Mouse (Mus musculus) large intestine, adult 2 months (tissue): ENCODE data around the gene Ccdc184. TPM values are rescaled to one million over a fixed set of nuclear protein-coding genes. Genes with fewer than 3 reads are reported as not detected.
A peak's percentile ranks its signal among the peaks of the same experiment; 100 is the strongest.

Experiments
- DNase-seq: peaks from one replicate; pipeline ENCODE4 v3.0.0-alpha.2; 2012; ENCODE audit warnings: low read depth, low spot score
- WGBS: fragments of 180-500 bp; shearing (Covaris S2); methylation state at CpG from one replicate; pipeline ENCODE4 v1.1.7; 2018; 5-methylcytosine and 5-hydroxymethylcytosine counted together
- polyA plus RNA-seq: library from polyadenylated mRNA; depleted of rRNA; stranded (reverse); fragments of >200 nt; gene quantifications from 2 replicates; pipeline ENCODE4 v1.2.3, GENCODE M21; 2012; rRNA removed

Gene Ccdc184
- polyA plus RNA-seq = 0.33 TPM in 2 replicates

DNA sequence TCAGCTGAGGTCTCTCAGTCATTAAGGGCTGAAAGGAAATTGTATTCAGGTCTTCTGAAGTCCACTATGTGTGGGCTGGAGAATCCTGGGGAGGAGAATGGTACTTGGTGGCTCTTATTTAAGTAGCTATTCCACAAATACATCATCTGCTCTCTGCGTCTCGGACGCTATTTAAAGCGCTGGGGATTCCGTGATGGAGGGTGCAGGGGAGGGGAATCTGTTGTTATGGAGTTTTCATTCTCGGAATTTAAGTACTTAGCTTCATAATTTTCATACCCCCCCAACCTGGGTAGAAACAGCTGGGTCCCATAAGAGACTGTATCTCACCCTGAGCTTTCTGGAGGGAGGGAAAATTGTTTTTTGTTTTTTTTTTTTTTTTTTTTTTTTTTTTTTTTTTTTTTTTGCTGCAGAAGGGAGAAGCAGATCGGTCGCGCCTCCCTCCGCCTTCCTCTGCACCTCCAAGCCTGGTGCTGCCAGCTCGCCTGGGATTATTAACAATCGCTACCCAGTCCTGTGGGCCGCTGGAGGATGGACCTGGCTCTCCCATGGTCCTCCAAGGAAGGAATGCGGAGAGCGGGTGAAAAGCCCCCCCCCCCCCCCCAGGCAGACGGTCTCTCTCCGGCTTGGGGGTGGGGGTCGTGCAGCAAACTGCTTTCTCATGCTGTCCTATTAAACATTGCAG, at the start of gene Ccdc184:
Gene Ccdc184 (plus strand): TSS at position 196 of the 682 bp plus-strand sequence.
- DNase-seq = no peak
- 8% methylated on average over 18 of the region's 18 CpGs for WGBS

DNA sequence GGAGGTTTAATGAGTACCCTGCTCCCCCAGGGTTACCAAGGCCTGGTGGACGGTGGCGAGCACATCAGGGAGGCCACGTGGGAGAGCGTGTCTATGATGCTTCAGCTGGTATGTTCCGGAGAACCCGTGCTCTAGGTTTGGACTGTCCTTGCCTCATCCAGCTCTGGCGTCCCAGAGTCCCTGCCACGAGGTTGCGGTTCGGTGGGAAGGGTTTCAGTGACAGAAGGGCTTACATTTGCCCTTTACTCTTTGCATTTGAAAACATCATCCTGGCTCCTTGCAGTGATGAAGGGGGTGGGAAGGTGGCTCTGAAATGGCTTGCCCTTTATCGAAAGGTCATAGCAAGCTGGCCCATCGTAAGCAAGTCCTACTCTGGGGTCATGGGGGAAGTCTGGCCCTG, 47.6 kb upstream of the Ccdc184 start:
- whole genome bisulfite sequencing = 90% methylated on average over 12 of the region's 12 CpGs
- DNase-seq = no peak

DNA sequence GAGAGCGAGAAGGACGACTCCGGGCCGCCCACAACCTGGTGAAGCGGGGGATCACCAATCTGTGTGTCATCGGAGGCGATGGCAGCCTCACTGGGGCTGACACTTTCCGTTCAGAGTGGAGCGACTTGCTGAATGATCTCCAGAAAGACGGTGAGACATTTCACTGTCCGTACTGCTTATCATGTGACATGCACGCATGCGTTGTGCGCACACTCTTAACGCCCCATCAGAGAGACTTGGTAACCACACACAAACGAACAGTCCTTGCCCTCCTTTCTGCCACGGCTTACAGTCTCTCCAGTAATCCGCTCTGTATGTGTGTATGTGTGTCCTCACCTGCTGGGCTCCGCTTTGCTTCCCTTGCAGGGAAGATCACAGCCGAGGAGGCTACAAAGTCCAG, 46.1 kb upstream of the Ccdc184 start:
- WGBS = 92% methylated on average over 20 of the region's 20 CpGs
- DNase-seq = no peak

DNA sequence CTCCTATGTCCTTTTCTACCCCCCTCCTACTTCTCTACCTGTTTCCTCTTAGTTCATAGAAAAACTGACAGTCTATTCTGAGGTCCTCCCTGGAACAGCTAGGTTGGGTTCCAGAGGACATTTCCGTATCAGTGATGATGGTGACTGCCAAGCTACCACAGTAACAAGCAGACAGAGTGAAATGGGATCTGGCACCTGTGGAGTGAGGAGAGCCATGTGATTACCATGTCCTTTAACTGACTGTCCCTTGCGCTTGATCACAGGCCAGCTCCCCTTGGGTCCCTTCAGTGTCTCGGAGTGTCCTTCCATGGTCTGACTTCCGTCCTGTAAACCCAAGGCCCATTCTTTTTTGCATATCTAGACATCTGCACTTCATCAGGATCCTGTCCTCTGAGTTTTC, 36.0 kb upstream of the Ccdc184 start:
- DNase-seq = no peak
- 95% methylated on average over 4 of the region's 4 CpGs for WGBS

DNA sequence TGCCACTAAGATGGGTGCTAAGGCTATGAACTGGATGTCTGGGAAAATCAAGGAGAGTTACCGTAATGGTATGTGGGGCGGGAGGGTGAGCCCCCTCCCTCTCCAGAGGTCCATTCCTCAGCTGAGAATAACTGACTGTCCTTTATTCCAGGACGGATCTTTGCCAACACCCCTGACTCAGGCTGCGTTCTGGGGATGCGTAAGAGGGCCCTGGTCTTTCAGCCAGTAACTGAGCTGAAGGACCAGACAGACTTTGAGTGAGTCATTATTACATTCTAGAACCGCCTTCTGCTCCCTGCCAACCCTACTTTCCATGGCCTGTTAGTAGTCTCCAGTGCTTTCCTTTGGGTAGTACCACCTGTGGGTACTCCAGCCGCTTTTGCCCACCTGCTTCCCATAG, 35.5 kb upstream of the Ccdc184 start:
- 89% methylated on average over 7 of the region's 7 CpGs for WGBS
- DNase-seq = no peak

DNA sequence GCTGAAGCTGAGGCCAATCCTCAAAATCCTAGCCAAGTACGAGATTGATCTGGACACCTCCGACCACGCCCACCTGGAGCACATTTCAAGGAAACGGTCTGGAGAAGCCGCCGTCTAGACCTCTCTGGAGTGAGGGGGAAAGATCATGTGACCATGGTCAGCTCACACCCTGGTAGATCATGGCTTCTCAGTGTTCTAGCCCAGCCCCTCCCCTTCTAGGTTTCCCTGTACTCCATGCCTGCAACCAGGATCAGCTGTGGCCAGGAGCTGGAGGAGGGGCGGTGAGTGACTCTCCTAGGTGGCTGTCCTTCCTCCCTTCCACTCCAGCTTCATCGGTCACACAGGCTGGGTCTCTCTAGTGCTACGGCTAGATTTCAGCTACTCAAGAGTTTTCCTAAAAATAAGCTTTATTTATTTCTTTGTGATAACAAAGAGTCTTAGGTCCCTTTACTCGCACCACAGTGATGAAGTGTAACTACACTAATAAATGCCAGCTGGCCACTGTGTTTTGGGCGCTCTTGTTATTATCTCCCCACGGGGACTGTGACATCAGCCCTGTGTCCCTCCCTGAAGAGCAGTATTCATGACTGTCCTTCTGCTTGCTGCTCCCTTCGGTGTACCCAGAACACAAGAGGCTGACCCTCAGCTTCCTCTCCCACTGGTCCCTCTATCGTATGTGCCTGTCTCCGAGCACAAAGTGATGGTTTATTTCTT, 34.9 kb upstream of the Ccdc184 start:
- no peak for DNase-seq
- 72% methylated on average over 15 of the region's 15 CpGs for WGBS

DNA sequence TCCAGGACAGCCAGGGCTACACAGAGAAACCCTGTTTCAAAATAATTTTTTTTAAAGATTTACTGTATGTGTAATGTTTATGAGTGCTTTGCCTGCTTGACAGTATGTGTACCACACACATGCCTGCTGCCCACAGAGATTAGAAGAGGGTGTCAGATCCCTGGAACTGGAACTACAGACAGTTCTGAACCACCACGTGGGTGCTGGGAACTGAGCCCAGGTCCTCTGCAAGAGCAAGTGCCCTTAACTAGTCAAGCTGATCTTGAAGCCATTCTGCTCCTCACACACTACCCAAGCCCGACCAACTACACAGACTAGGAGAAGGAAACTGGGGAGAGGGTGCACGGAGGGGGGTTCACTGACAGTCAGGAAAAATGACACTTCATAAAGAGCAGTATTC, 33.5 kb upstream of the Ccdc184 start:
- 96% methylated on average over 3 of the region's 3 CpGs for WGBS

DNA sequence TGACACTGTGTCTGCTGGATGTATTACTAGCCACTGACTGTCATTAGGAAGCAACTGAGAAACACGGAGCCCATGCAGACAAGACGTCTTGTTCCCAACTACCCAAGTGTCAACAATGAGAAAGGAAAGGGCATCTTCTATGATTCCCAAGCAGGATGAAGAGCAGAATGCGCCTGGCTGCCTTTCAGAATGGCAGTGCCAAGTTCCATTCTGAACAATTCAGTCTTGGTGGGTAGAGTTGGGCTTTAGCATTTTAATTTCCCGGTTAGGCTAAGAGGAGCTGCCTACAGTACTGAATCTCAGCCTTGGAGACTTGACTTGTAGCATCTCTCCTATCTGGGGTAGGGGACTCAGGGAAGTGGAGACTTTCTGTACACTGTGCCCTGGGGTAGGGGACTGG, 32.9 kb upstream of the Ccdc184 start:
- 89% methylated on average over 4 of the region's 4 CpGs for WGBS
- no peak for DNase-seq

More for the DNA sequence above, 33.5 kb upstream of the Ccdc184 start:
- no peak for DNase-seq

DNA sequence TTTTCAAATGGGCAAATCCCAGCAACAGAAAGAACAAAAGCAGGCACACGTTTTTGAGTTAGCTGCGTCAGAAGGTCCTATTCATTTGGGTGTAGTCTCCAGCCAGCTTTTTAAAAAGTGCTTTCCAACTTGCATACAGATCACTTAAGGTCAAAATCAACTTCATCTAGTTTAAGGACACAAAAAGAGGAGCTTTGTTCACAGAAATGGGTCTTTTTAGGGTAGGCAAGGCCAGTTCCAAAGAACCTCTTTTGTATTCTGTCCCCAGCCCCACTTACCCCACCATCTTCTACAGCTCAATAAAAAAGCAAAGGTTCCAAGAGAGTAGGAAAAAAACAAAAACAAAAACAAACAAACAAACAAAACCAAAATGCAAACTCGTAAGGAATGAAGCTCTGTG, 32.3 kb upstream of the Ccdc184 start:
- no peak for DNase-seq
- 75% methylated on average over 3 of the region's 3 CpGs for WGBS

DNA sequence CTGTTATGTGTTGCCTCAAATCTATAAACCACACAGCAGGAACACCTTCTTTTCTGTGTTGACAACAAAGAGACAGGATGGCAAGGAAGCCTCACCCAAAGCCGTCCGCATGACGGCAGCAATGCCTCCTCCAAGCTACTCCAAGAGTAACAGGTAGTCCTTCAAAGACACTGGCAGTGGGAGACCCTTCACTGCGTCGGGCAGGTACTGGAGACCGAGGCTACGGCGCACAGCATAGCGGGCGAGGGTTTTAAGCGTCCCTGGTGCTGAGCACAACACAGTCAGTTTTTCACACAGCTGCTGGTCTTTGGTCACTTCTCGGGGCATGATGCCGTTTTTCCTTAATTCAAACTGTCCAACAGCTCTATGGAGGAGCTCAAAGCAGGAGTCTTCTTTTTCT, 31.3 kb upstream of the Ccdc184 start:
- 93% methylated on average over 13 of the region's 13 CpGs for WGBS
- no peak for DNase-seq

DNA sequence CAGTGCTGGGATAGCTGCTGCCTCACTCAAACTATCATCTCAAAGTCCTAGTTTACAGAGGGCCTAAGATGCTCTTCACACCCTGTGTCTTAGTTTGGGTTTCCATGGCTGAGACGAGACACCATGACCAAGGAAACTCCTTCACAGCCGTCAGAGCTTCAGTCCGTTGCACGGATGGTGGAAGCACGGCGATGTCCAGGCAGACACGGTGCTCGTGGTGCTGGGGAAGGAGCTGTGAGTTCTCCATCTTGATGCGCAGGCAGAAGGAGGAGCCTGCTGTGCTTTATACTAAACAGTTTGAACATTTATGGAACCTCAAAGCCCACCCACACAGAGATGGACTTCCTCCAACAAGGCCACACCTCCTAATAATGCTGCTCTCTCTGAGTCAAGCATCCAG, 30.1 kb upstream of the Ccdc184 start:
- 89% methylated on average over 9 of the region's 9 CpGs for WGBS
- DNase-seq = no peak

DNA sequence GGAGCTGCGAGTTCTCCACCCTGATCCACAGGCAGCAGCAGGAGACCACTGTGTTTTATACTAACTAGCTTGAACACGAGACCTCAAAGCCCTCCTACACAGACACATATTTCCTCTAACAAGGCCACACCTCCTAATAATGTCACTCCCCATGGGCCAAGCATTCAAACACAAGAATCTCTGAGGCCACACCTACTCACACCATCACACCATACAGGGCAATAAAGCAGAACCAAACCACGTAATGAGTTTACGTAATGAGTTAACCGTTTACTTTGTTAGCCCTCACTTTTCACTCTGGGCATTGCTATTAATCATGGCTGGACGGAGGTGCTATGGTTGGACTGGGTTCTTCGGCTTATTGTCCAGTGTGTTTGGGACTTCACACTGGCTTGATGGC, 27.2 kb upstream of the Ccdc184 start:
- 33% methylated on average over 7 of the region's 7 CpGs for WGBS
- DNase-seq = peak; percentile 37

DNA sequence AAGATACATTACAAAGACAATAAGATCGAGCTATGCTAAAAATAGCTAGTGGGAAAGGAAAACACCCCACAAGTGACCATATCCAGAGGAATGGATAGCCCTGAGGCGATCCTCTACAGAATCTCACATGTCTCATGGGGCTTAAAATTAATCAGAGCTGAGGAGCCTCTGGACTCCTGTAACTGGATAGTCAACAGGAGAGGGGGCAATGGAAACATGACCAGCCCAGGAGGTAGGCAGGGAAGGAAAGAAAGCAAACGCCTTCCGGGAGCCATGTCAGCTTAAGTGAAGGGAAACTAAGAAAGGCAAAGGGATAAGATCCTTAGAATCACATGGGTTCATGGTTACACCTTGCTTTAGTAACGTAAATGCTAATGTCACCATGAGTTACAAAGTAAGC, 26.1 kb upstream of the Ccdc184 start:
- DNase-seq = no peak
- WGBS = 93% methylated on average over 5 of the region's 5 CpGs

DNA sequence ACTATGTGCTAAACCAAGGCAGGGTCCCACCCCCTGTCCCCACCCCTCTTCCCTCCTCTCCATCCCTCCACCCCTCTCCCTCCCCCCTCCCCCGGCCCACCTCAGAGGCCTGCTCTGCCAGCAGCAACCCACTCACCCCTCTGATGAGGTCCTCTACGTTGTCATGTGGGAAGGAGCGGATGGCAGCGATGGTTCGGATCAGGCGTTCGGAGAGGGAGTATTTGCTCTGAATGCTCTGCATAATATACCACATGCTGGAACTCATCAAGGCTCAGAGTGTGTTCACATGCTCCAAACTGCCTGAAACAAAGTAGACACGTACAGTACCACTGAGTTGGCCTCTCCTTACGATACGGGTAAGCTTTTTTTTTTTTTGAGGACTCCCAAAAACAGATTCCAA, 24.4 kb upstream of the Ccdc184 start:
- 92% methylated on average over 10 of the region's 10 CpGs for WGBS
- DNase-seq = no peak

DNA sequence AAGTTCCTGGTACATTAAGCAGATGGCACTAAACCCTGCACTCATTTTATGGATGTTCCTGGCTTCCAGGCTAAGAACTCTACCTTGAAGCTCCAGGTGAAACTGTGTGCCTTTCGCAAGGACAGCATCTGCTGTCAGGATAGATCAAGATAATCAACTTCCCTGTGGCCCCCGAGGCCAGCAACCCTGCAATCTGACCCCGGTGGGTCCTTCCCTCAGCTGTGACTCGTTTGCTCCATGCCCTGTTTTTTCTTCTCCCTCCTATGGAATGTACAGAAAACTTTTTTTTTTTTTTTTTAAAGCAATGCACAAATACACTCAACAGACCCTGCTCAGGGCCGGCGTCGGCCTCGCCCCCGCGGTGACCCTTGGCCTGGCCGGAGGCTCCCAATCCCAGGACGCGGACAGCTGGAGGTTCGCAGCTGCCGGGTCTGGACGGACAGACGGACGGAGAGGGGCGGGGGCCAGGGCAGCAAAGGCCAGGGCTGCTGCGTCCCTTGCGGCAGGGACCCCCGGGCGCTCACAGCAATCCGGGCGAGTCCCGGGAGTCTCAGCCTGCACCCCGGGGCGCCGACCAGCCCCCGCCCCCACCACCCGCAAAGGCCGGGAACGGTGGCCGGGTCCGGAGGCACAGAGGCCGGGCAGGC, 22.0 kb upstream of the Ccdc184 start:
- peak; percentile 8 for DNase-seq
- under 1% methylated on average over 36 of the region's 36 CpGs for WGBS

DNA sequence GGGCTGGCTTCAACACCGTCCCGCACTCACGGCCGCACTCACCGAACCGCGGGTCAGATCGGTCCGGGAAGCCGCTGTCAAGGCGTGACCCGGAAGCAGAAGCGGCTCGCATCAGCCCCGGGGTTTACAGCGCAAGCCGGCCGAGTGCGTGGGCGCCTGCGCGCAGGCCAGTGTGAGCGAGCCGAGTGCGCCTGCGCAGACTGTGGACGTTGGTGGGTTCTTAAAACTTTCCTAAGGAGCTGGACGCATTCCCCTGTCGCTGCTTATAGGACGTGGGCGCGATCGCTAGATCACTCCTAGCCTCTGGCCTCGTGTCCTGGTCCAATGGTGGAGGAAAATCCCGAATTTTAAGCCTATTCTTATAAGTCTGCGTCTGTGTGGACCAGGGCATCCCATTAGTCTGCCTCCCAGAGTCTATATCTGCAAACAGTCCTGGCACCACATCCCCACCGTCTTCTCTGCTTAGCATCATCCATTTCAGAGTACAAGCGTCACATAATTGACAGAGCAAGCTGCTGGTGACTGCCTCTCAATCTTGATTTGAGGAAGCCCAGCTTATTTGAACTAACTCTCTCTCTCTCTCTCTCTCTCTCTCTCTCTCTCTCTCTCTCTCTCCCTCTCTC, 21.3 kb upstream of the Ccdc184 start:
- DNase-seq = peak; percentile 69
- 2% methylated on average over 38 of the region's 38 CpGs for WGBS

DNA sequence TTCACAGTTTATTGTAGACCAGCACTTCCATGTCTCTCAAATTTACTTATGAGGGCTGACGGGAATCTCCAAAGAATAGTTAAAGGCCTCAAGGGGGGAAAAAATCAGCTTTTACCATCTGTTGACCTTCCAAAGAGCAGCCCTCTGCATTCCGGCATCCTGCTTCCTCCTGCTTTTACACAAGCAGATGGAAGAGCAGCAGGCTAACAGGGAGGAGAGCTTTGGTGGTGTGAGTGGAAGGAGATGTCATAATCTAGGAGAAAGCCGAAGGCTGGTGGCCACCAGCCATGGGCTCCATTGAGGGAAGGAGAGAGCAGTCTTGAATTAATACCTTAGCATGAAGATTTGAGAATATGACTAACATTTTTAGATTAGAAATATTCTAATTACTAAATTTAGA, 18.6 kb upstream of the Ccdc184 start:
- 79% methylated on average over 3 of the region's 3 CpGs for WGBS

DNA sequence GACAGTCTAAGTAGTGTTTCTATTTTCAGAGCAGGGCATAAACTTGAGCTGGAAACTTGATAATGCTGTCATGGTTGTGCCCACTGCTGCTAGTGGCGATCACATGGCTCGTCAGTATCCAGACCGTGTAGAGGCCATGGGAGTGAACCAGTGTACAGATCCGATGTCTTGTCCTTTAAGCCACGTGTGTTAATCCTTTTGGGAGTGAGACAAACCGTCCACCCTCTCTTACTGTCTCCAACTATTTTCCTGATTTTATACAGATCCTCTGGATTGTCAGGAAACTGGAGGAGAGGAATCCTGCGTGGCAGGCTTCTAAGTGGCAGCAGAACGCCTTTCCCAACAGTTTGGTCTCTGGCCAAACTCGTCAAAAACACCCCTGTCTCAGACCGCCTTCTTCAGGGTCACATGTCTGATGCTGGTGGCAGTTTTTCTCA, 17.8 kb upstream of the Ccdc184 start:
- 53% methylated on average over 10 of the region's 10 CpGs for WGBS
- no peak for DNase-seq

More for the DNA sequence above, 18.6 kb upstream of the Ccdc184 start:
- DNase-seq = no peak

DNA sequence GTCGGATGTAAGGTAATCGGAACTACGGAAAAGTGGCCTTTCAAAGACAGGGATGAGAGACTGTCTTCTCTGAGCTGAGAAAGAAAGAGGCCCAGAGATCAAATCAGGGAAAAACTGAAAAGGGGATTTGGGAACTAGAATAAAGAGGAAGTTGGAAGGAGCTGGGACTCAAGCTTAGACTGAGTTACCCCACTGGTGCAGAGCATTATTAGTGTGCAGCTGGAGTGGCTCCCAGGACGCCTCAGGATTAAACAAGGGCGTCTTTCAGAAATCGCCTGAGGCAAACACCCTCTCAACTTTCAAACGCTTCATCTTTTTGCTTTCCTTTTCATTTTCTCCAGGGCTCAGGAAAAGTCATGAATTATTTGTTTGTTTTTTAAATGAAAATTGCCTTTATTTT, 14.0 kb upstream of the Ccdc184 start:
- DNase-seq = no peak
- 79% methylated on average over 7 of the region's 7 CpGs for WGBS

DNA sequence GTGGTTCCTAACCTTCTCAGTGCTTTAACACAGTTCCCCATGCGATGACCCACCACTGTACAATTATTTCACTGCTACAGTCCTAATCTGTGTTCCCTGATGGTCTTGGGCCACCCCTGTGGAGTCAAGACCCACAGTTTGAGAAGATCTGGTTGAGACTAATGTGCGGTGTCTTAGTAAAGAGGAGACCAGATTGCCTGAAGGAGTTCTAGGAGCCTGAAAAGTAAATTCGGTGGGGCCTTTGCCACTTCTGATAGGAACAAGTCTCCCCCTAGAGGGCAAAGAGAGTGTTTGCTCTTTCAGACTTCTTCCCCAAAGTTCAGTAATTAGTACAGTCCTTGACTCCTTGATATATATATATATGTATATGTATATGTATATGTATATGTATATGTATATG, 13.3 kb upstream of the Ccdc184 start:
- WGBS = 32% methylated on average over 3 of the region's 3 CpGs
- DNase-seq = no peak
